Mouse (Mus musculus): ENCODE measurements around the gene Sh3kbp1.

DNA sequence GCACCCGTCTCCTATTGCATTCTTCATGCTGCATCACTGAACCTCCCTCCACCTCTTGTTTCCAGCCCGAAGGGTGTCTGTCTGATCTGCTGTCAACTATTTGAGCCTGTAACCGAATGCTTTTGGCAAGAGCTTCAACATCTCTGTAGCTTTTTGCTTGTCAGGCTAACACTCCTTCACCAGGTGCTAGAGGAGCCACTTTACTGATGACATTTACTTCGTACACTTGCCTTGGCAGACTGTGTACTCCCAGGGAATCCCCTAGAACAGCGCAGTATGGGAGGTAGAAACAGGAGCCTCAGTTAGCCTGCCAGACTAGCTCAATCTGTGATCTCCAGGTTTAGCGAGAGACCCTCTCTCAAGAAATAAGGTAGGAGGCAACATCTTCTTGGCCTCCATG is 328.4 kb downstream of the Sh3kbp1 start:
- TF ChIP-seq CTCF (IDR thresholded peaks at IDR 0.05; ENCODE audit: low read depth) = no peak
- TF ChIP-seq EP300 (IDR thresholded peaks at IDR 0.05; ENCODE audit: low read depth) = no peak
